Mouse (Mus musculus) left cerebral cortex, postnatal 14 days (tissue): ENCODE data around the gene Nfib. TPM values are rescaled to one million over a fixed set of nuclear protein-coding genes. Genes with fewer than 3 reads are reported as not detected.

ENCODE experiments used
- DNase-seq, 2 experiments: peaks; one replicate each; pipeline ENCODE4 v3.0.0; 2021 to 2022; ENCODE audit warnings: low spot score in 2 of 2, mixed read lengths in 1 of 2
- intact Hi-C: fragments of 180-260 bp; cut with DNase I; formaldehyde crosslinking; loops from one replicate; pipeline ENCODE4 v1.15.1; 2025
- total RNA-seq, 2 experiments: library from RNA; stranded (reverse); gene quantifications; 2 replicates each; pipeline ENCODE4 v1.2.3; 2021

Nfib gene
- total RNA-seq, 2 experiments from 2014 or later, result 94.4 to 100 TPM

DNA sequence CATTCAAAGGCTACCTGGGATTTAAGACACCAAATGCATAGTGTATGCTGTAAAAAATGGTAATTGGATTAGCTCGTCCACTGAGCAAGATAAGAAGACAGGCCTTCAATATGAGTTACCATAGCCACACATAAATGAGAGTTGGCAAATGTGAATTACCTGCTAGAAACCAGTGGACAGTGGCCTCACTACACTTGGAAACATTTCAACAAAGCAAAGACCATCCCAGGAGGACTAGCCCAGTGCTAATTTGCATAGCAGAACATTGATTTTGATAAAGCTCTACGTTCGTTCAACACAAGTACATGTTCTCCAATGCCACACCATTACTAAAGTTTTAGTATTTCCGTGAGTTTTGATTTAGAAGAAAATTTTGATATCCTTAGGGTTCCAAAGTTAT is 98.3 kb downstream of the Nfib start:
- DNase-seq, result no peak
- intact Hi-C loops, result no loop called here

DNA sequence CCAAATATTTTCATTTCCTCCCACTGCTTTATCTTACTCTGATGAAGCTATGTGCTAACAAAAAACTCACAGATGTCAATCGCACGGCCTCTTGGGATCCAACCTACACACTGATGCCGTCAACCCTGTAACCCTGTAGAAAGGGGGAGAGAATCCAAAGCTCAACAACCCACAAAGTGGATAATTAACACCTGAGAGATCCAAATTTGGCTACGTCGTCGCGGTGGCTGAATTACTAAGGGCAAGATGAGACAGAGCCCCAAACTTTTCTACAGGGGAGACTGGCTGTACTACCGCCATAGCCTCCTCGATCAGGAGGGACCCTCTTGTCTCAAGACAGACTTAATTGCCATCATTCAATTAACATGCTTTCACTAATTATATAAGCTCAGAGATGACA is 99.2 kb downstream of the Nfib start:
- no peak for DNase-seq
- intact Hi-C loops, result no loop called here

DNA sequence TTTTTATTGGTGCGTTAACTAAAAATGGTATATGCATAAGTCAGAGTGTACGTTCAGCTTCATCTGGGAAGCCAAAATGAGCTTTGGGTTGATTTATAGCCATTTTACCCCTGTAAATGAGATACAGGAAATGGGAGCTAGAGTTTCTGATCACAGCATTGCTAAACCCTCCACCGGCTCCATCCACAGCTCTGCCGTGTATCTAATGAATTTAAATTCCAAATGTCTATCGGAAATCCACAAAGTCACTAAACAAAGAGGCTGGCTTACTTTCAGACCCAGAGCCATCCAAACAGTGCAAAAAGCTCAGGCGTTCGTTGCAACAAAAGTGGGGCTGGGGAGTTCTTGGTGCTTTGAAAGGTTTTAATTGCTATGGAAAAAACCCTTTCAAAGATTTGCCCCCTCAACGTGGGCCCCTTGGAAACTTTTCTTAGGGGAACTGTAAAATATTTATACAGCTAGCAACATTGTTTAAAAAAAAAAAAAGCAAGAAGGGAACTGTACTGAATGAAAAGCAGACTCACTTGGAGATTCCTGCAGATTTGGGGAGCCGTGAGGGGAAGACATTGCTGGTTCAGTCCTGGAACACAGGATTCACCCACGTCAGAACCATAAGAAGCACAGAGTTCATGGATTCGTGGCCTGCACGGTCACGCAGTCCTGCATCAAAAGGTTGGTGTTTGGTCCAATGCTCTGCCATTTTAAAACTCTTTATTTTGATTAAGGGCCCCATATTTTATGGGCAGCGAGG is 100.3 kb downstream of the Nfib start:
- intact Hi-C loops, result no loop called here
- no peak for DNase-seq

DNA sequence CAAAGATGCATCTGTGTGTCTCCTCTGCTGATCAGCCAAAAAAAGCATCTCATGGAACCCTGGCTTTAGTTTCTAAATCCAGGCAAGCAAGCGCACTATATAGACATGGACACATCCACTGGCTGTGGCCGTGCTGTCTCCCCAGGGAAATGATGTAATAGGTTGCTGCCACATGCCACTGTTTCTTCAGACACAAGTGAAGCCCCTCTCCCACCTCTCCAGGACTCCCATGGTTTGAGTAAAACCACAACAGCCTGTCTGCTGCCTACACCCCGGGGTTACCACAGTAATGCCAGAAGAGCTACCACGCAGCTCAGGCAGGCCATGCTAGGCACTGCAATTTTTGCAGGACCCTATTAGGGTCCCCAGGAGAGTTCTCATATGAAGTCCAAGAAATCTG is 101.0 kb downstream of the Nfib start:
- intact Hi-C loops, result no loop called here
- no peak for DNase-seq

DNA sequence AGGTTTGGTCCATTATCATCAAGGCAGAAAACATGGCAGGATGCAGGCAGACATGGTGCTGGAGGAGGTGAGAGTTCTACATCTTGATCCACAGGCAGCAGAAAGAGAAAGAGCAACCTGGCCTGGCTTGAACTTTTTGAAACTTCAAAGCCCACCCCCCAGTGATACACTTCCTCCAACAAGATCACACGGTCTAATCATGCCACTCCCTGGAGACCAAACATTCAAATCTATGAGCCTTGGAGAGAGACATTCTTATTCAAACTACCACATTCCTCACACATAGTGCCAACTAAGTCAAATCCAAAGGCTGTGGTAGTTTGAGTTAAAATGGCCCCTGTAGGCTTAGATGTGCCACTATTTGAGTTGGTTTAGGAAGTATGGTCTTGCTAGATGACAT is 104.9 kb downstream of the Nfib start:
- no peak for DNase-seq
- intact Hi-C loops, result no loop called here

DNA sequence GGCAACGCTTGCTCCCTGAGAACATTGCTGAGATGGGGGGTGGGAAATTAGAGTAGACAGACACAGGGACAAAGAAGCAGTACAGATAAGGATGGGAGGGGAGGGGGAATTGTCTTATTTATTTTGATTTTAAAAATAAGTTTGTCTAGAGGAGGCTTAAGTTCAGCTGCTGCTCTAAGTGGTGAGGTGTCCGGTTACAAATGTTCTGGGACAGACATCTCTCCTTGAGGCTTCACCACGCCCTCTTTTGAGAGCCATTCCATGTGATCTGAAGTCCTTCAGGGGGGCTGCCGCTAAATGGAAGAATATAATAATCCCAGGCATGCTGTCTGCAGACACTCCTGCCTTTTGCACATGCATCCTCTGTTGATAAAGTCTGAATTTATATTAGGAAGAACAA is 107.1 kb downstream of the Nfib start:
- intact Hi-C loops, result no loop called here
- DNase-seq, result no peak

DNA sequence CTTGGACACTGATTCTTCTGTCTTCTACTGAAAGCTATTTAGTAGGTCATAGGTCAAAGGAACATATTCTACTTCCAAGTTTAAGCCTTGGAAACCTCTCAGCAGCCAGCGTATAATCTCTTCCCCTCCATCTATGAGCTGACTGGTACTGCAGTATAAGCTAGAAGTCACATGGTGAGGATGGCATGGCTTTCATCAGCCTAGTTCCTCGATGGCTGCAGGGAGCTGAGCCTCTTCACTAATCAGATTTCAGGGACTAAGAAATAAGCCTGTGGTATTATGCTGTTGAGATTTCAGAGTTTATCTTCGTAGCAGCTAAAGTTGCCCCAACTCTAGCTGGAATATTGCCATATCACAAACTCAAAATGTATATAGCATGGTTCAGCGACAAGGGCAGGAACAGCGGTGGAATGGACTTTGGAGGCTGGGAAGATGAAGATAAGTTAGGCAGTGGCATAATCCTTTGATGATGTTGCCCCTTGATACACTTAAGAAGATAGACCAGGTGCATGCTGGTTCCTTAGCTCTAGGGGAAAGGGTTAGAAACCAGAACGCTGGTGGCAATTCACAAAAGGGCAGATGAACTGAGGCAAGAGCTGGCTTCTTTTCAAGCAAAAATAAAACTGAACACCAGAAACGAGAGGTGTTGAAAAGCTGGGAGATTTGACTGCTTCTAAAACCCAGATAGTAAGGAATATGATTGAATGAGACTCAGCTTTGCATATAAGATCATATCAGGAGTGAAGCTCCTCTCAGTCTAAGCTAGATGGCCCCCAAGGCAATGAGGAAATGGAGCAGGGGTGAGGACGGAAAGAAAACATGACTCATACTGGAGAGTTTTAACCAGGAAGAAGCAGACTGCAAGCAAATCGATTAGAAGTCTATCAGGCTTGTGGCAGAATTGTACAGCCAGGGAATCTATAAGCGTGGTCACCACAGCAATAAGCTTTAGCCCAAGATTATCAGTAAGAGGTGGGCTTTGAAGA is 111.6 kb downstream of the Nfib start:
- DNase-seq, result no peak
- intact Hi-C loops, result no loop called here

DNA sequence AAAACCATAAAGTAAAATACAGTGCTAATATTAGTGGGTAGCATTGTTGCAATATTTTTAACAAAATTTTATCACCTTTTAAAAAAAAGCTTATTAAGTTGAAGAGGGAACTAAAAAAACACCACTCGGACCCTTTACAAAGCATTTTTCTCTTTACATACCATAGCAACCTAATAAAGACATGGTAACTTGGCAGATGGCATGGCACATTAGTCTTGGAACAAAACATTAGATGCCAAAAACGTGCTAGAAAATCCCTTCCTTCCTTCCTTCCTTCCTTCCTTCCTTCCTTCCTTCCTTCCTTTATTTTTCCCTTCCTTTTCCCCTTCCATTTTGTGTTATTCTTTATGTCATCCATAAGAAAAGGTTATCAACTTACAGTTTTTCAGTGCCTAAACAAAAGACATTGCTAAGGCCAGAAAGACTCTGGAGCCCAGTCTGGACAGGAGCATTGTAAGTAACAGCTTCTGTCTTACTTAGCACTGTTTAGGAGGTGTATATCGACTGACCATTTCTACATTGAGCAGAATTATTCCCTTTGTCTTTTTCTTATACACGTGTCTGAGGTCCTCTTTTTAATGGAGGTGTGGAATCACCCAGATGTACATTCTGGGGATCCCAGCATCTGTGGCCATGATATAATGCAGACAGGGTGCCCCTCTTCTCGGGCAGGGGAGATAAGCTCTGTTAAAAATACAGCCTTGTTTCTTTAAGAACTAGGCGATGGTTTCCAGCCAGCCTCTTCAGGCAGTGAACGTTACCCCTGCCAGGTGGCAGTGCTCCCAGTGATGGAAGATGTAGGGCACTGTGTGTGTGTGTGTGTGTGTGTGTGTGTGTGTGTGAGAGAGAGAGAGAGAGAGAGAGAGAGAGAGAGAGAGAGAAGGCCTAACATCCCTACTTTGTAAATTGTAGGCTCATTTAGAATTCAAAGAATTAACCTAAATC is 113.2 kb downstream of the Nfib start:
- peak; percentile 64 to 81 for DNase-seq
- intact Hi-C loops, result no loop called here

DNA sequence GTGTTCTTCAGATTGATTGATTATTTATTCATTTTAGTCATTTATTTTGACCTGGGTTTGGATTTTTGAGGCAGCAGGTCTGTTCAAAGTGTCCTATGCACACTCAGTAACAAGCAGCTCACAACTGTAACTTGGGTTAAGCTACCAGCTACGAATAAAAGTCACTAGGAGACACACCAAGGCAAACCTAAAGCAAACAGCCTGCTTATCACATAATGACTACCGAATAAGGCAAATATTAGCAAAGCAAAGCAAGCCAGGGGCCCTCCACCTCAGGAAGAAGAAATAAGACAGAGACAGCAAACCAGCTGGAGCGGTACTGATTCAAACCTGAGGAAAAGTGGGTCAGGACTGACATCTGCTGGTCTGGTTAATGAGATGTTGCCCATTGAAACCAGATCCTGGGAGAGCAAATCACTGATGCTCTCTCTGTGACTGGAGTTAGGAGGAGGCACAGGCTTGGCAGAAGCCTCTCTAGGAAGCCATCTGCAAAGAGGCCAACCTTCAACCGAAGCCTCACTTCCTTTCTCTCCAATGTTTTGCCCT is 116.1 kb downstream of the Nfib start:
- intact Hi-C loops, result loop anchor here (5.0 kb wide), 2 partner anchors 77 to 1022 kb away; no protein-coding TSS in a partner anchor
- DNase-seq, result peak; percentile 50 to 62

DNA sequence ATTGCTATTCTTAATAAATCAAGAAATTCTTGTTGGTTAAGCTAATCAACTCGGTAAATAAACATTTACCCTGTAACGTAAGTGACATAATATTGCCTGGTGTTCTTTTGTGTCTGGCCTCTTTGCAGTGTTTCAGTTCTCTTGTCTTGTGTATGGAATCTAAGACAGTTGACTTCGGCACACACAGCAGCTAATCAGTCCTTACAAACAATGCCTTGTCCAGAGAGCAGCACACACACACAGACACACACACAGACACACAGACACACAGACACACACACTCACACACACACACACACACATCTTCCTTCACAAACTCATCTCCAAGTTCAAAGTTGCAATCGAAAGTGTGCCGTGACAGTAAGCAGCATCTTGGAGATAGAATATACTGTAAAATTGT is 116.8 kb downstream of the Nfib start:
- intact Hi-C loops, result loop anchor here (1.0 to 5.0 kb wide), 3 partner anchors 50 to 1021 kb away; no protein-coding TSS in a partner anchor

DNA sequence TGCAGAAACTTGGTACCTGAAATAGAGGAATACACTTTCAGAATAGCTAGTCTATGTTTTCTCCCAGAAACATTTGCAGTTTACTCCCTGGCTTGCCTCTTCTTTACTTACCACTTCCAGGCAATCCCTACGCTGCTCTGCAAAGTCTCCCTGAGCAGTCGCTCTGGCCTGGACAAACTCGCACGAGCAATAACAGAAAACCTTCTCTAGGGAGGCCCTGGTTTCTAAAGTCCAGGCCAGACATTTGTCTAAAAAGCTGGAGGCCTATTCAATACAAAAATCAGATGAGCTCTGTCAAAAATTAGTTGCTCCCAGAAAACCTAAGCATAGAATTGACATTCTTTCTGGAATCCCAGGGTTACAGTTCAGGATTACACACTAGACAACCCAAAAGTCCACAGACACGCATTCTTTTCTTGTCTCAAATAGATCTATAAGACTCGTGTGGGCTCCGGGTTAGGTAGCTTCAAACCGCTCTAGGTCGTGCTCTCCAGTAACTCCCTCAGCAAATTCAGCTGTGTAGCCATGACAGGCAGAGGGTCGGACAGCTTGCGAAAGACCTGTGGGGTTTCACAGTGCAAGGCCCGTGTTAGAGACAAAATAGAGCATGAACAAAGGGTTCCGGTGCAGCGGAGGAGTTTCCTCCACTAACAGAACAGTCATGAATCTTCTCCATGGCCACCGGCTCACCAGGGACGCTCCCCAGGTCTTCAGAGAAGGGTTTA is 118.2 kb downstream of the Nfib start:
- intact Hi-C loops, result loop anchor here (5.0 kb wide), 2 partner anchors 75 to 1020 kb away; no protein-coding TSS in a partner anchor

More for the DNA sequence above, 116.8 kb downstream of the Nfib start:
- no peak for DNase-seq

DNA sequence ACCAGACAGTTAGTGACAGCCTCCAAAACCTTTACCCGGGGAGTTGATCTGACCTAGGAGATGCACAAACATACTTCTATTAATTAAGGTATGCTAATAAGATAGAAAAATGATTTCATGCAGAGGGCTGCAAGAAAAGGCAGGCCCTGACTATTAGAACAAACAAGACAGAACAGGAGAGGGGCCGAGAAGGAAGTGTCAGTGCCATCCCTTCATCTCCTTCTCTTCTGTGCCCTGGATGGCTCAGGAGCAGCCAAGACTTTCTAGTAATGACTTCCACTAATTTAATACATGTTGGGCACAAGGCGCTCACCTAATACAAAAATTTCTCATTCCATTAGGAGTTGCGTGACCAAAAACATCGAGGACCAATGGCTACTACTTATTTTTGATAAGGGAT is 118.9 kb downstream of the Nfib start:
- intact Hi-C loops, result loop anchor here (5.0 kb wide), 2 partner anchors 74 to 1019 kb away; no protein-coding TSS in a partner anchor

More for the DNA sequence above, 118.2 kb downstream of the Nfib start:
- no peak for DNase-seq

DNA sequence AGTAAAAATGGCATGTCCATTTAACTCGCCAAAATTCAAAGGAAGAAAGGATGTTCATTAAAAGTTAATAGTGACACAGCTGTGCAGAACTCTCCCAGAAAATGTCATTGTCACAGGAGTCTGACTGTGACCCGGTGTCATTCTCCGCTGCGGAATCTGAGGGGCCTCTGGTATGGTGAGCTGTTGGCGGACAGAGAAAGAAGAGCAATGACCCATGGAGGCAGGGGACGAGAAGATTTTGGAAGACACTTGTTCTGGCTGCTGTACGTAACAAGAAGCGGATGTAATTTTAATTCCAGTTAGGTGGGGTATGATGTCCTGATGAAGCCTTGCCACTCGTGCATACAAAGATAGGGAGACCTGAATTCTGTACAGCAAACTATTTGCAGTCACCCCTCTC is 120.0 kb downstream of the Nfib start:
- intact Hi-C loops, result loop anchor here (5.0 kb wide), 2 partner anchors 73 to 1018 kb away; no protein-coding TSS in a partner anchor
- DNase-seq, result no peak

More for the DNA sequence above, 118.9 kb downstream of the Nfib start:
- no peak for DNase-seq

DNA sequence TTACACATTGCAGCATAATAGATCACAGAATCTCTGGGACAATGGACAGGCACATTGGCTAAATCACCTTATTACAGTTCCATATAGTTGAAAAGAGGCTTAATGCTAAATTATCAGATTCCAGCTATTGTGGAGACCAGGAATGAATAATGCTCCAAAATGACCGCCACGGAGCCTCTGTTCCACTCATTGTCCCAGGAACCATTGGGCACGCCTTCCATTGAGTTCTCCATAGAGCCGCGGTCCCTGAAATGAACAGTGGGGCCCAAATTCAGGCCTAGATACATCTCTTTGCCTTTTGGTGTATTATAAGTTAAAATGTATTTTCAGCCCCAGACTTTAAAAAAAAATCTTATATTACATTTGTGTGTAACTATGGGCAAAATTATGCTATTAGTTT is 120.5 kb downstream of the Nfib start:
- DNase-seq, result no peak
- intact Hi-C loops, result loop anchor here (5.0 kb wide), 2 partner anchors 73 to 1018 kb away; no protein-coding TSS in a partner anchor

DNA sequence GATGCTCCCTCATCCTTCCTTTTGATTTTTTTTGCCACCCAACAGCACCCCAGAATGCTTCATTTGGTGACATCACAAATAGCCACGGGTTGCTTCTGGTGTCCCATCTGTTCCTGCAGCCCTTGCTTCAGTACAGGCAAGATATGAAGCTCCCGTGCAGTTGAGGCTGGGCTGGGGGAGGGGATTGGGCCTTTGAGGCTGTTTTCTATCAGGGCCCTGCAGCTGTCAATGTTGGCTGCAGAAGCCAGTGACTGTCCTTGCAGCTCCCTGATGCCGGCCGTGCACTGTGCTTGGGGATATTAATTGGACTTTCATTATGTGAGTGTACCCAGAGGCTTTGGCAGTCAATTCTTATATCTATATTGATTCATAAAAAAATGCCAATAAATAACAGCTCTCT is 121.0 kb downstream of the Nfib start:
- intact Hi-C loops, result no loop called here
- DNase-seq, result no peak

DNA sequence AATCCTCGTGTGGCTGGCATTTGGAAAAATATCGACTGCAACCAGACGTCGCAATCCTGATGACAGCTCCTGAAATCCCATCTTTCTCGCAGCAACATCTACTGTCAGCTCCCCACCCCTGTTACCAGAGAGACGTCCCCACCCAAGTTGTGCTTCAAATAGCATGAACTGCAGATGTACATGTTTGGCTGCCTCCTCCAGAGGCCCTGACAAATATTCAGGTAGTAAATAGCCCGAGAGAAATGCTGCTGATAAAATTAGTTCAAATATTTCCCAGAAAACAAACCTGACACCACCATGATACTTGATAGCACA is 132.3 kb downstream of the Nfib start:
- intact Hi-C loops, result no loop called here
- DNase-seq, result peak in 1 of 2 experiments; percentile 18

DNA sequence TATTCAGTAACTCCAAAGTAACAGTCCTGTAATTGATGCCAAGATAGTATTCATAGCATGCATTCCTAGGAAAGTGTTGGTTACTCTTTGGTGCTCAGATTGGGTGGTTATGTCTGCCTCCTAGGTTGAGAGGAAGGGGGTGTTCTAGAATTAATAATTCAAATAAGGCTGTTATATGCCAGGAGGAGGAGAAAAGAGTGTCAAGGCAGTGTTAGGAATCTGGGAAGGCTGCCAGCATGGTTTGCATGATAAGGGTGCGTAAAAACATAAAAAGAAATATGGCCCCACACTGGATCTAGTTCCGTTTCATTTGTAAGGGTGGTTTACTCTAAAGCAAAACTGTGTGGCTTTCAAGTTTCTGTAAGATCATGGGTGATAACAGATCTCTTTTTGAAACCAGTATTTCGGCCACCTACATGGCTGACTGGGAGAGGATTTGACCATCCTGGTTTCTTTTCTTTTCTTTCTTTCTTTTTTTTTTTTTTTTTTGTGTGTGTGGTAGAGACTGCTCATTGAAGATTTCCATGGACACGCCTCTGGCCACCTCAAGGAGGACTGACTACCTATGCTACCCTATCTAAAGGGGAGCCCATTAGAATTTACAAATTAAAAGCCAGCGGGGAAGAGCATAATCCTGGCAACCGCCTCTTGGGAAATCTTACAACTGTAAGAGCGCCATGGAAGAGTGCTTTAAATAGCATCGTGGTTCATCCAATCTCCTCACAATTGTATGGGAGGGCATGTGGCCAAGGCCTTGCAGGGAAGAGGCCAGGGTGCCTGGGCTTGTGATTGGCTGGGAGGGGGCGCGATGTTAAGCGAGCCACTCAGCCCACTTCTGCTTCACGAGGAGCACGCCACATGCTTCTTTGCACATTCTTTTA is 132.9 kb downstream of the Nfib start:
- peak in 1 of 2 experiments; percentile 40 for DNase-seq
- intact Hi-C loops, result no loop called here
